Mouse (Mus musculus) stomach, postnatal 0 days (tissue): ENCODE measurements around the gene Ube2r2.

Source experiments
- CTCF ChIP-seq: IDR thresholded peaks from 2 replicates; pipeline ENCODE4 v1.5.1; 2016; ENCODE audit warnings: antibody characterized with exemption, low read depth, mild to moderate bottlenecking, moderate library complexity
- EP300 ChIP-seq: optimal IDR thresholded peaks from 2 replicates; pipeline ENCODE3; 2016; ENCODE audit warnings: antibody characterized with exemption

DNA sequence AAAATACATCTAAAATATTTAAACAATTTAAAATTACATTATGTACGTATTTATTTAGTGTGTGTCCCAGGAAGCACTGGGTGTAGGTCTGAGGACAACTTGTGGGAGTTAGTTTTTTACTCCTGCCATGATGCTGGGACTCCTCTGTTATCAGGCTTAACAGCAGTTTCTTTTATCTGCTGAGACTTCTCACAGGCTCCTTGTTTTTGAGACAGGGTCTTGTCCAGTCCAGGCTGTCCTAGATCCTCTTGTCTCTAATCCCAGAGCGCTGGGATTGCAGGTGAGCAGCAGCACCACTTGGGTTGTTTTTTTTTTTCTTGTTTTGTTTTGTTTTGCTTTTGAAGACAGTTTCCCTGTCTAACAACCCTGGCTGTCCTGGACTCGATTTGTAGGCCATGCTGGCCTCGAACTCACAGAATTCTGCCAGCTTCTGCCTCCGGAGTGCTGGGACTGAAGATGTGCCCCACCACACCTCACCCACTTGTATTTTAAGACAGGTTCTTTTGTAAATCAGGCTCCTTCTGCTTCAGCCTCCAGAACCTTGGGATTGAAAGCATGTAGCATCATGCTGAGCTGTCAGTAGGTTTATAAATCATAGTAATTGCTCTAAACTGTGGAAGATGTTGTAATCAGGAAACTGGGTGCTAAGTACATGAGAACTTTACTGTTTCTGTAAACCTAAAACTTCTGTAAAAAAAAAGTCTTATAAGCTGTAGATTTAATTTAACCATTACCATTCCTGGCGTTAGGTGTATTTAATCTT is 1.8 kb upstream of the Ube2r2 start:
- TF ChIP-seq CTCF, result no peak
- TF ChIP-seq EP300, result no peak
